Mouse (Mus musculus): ENCODE data around the gene Cbx5.

DNA sequence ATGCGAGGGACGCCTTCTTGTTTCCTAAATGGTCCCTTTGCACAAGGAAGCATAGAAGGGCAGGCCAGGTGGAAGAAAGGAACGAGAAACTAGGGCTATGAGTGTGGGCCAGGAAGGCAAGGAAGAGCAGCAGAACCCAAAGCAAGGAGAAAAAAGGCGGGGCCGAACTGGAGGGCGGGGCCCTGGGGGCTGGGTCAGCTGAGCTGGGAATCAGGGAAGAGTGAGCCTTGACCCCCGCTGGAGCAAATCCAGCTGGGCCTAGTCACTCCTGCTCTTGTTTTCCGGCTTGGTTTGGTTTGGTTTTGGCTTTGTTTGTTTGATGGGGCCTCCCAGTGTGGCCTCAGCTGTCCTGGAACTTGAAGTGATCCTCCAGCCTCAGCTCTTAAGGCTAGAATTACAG, 68.3 kb downstream of the Cbx5 start:
- TF ChIP-seq CTCF (IDR thresholded peaks at IDR 0.05; ENCODE audit: insufficient read depth, low read depth, low read length): no peak
- TF ChIP-seq POLR2A (IDR thresholded peaks at IDR 0.05; ENCODE audit: insufficient read depth, low read depth, low read length): no peak

All from olfactory bulb, adult 2 months (tissue).